Mouse (Mus musculus): ENCODE measurements around the gene Fam129a.
"Not testable (repeated sequence)": the region's sequence is repeated elsewhere in the genome, so short reads cannot be mapped to it uniquely, and the experiment has no call there.

The Fam129a gene

GRCm38 (mm10) chr1:151584565-151585216, 13.7 kb downstream of the Fam129a start:
- no peak for DNase-seq

- no peak for DNase-seq
These were observed 14.7 kb downstream of the Fam129a start for GRCm38 (mm10) chr1:151585647-151586046.

- DNase-seq, result no peak
These were observed 21.4 kb downstream of the Fam129a start for GRCm38 (mm10) chr1:151592085-151593017.

GRCm38 (mm10) chr1:151594906-151595305, 23.9 kb downstream of the Fam129a start:
- DNase-seq, result no peak

- DNase-seq, result no peak
These were observed 24.8 kb downstream of the Fam129a start for GRCm38 (mm10) chr1:151595600-151596299.

GRCm38 (mm10) chr1:151596562-151596961, 25.6 kb downstream of the Fam129a start:
- DNase-seq, result no peak

- DNase-seq, result no peak
These were observed 26.8 kb downstream of the Fam129a start for GRCm38 (mm10) chr1:151597677-151598297.

GRCm38 (mm10) chr1:151598876-151599275, 27.9 kb downstream of the Fam129a start:
- DNase-seq, result no peak

DNA sequence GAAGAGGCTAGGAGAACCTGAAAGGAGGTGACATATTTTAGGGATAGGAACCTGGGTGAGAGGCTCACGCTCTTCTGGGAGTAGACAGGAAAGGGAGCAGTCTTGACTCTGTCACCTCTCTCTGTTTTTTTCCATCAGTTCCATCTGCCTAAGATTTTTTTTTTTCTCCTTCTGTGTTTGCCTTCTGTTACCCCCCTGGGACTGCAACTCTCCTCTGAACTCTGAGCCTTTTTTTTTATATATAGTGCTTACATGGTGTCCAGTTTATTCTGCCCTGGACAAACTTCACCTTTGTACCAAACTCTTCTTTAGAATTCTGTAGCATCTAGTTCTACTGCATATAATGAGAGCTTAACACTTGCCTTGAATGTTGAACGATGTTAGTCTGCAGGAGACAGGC, 33.3 kb downstream of the Fam129a start:
- DNase-seq, result no peak

- not testable (repeated sequence) for DNase-seq
These were observed 37.0 kb downstream of the Fam129a start for GRCm38 (mm10) chr1:151607957-151608356.

GRCm38 (mm10) chr1:151610621-151611020, 39.6 kb downstream of the Fam129a start:
- no peak for DNase-seq

DNA sequence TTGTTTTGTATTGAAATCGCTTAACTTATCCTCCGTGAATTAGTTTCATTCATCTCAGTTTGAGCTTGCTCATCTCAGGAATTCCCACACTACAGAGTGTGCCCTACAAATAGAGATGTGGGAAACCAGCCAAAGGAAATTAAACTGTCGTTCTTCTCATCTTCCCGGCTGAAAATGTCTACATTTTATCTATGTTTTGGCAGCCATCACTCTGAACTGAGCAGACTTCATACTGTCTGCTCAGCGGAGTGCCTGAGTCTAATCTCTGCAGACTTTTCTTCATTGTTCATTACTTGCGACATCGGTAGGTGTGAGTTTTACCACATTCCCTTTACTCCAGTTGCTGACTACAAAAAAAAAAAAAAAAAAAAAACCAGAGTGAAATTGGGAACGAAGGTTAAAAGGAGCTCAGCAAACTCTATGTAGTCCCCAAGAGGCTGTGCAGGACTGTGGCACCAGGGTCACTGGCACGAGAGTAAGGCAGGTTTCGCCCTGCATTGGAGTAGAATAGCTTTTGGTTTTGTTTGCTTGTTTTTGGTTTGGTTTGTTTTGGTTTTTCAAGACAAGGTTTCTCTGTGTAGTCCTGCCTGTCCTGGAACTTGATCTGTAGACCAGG, 43.4 kb downstream of the Fam129a start:
- no peak for DNase-seq

DNA sequence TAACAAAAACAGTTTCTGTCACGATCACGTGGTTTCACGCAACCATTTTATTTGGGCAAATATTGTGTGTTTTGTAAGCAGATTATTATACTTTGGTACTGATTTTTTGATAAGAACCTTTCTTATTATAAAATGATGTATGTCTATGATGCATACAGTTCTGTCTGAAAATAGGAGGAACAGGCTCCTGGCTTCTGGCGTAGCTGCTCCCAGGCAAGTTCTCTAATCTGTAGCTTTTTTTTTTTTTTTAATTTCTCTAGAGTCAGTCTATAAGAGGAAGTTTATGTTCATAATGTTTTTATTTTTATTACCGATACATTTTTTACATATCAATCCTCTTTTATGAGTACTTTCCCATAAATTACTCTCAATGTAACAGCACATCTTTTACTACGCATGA, 44.6 kb downstream of the Fam129a start:
- DNase-seq, result no peak

DNA sequence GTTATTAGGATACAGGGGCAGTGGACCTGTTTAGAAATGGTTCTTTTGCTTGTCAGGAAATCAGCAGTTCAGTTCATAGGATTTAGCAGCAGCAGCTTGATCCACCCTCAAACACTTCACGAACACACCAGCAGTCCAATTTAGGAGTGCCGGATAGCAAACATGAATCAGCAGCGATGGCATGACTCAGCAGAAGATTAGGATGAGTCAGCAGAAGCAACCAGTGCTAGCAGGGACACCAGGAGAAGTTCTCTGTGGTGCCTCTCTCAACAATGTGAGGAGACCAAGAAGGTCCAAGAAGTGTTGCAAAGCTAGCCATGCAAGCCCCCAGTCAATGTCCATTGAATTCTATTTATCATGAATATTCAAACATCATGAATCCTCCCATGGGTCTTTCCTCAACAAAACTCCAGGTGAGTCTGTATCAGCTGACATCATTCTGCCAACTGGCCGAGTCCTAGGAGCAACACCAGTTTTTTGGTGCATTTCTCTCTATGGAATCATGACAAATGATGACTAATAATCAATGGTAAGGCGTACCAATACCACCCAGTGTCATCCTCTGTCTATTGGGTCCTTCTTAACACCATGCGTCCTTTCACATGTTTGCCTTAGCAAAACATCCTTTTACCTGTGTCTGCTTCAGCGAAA, 45.7 kb downstream of the Fam129a start:
- DNase-seq, result no peak

- DNase-seq, result no peak
These were observed 47.3 kb downstream of the Fam129a start for GRCm38 (mm10) chr1:151618251-151618650.

- no peak for DNase-seq
These were observed 48.3 kb downstream of the Fam129a start for GRCm38 (mm10) chr1:151619281-151619711.

DNA sequence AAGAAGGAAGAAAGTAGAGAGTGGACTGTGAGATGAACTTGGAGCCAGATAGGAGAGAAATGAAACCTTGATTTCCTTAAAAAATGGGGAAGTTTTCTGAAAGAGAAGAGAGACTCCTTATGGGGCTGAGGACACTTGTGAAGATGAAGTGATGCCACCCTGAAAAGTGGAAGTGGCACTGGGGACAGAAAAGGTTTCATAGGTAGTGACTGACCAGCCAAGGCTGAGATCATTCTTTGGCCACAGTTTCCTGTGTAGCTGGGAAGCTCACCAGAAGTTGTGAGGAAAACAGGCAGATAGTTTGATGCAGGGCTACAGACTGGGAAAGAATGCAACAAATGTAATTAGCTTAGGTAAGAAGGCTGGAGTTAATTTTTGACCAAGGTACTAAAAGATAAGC, 49.7 kb downstream of the Fam129a start:
- no peak for DNase-seq

DNA sequence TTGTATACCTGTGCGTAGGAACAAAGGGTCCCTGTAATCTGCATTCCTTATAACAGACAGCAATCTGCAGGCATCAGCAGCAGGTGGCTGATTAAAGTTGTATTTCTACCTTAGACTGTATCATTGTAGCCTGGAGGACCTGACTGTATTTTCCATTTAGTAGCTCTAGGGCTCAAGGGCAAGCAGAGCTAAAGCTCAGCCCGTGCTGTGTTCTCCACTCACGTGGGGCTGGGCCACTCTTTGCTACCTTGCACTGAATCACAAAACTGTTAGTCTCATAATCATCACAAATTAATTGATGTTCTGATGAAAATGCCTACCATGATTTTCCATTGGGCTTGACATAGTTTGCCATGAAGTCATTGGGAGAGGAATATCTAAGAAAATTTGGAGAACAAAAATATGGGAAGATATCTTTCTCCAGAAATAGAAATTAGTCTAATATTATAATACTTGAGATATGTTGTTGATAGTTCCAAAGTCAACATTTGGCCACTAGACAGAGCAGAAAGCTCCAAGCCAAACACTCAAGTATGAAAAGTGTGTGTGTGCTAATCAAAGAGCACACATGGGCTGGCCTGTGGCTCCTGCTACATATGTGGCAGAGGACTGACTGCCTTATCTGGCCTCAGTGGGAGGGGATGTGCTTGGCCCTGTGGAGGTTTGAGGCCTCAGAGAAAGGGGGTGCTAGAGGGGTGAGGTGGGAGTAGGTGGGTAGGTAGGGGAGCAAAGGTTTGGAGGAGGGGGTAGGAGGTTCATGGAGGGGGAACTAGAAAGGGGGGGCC, 53.6 kb downstream of the Fam129a start:
- DNase-seq, result no peak

DNA sequence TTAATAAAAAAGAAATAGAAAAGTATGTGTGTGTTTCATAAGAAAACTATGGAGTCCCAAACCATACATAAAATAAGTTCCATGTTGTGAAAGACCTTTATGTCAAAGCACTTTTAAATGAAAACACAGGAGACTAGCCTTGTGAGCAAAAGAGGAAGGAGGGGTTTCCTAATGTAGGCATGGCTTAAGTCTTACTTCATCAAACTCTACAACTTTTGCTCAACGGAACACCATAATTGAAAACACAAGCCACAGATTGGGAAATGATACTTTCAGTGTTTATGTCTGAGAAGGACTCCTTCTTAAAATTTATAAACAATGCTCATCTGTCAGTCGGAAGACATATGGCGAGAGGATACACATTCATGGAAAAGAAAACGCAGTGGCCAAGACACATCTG, 54.3 kb downstream of the Fam129a start:
- DNase-seq, result no peak

- no peak for DNase-seq
These were observed 54.7 kb downstream of the Fam129a start for GRCm38 (mm10) chr1:151625690-151626089.

DNA sequence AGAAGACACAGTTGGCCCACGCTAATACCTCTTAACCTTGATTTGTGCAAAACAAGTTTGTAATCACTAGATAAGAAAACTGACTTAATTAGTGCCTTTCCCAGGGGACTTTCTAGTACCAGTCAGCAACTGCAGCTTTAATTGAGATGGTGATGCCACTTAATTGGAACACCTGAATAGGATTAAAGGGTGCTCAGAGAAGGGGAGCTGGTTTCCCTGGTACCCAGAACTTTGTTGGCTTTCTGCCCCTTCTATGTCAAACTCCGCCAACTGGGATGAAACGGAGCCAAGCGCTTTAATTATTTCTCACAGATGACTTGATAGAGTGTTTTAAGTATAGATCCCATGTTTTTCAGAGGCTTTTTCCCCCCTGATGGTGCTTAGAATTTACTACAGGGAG, 55.6 kb downstream of the Fam129a start:
- no peak for DNase-seq
